Mouse (Mus musculus): Measurements from ENCODE around the gene Dffa.
"Not testable (repeated sequence)": the region's sequence is repeated elsewhere in the genome, so short reads cannot be mapped to it uniquely, and the experiment has no call there.

The Dffa gene

DNA sequence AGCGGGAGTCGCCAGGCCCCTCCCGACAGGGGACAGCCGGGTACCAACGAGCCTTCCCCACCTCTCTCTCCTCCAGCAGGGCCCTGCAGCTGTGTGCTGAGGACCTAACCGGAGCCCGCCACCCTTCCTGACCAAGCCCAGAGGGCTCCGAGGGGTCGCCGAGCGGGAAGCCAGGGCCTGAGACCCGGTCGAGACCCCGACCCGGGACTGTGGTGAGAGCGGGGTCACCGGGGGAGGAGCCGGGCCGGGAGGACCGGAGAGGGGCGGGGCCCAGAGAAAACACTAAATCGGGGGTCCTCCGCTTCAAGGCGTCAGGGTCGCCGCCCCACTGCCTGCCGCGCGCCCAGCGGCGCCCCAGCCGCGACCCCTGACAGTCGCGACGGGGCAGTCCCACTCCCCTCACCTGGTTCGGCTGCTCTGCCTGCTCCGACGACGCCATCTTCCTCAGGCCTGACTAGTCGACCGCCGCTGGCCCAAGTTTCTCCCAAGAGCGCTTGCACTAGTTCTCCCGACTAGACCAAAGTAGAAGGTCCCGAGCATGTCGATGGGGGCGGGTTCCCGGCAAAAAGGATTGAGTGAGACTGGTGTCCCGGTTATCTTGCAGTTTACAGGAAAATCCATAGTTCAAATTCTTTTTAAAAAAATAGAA lies 4.5 kb upstream of the Dffa start, which contains the start of gene Pex14:
Gene Pex14, minus strand, starts transcription at position 508 of the 649 bp plus-strand sequence.
- peak; percentile 91 to 96 for DNase-seq

DNA sequence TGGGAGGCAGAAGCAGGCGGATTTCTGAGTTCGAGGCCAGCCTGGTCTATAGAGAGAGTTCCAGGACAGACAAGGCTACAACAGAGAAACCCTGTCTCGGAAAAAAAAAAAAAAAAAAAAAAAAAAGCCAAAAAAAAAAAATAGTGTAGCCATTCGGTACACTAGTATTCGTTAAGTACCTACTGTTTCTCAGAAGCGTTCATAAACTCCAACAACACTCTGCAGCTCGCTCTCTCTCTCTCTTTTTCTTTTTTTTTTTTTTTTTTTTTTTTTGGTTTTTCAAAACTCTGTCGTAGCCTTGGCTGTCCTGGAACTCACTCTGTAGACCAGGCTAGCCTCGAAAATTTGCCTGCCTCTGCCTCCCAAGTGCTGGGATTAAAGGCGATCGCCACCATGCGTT lies 3.5 kb upstream of the Dffa start:
- not testable (repeated sequence) for DNase-seq

DNA sequence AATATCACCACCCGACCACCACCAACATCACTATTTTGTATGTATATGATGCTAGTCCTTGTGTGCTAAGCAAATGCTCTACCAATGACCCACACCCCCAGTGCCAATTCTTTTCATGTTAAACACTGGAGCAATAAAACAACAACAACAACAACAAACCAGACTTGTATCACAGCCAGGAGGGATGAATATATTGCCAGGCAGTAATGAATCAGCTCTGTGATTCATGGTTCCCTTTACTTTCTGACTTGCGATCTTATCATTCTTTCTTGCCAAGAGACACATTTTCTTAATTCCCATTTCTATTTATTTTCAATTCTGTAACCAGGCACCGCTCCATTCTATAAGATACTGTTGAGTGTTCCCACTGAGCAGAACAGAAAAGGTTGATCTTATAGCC lies 2.5 kb upstream of the Dffa start:
- DNase-seq, result no peak

DNA sequence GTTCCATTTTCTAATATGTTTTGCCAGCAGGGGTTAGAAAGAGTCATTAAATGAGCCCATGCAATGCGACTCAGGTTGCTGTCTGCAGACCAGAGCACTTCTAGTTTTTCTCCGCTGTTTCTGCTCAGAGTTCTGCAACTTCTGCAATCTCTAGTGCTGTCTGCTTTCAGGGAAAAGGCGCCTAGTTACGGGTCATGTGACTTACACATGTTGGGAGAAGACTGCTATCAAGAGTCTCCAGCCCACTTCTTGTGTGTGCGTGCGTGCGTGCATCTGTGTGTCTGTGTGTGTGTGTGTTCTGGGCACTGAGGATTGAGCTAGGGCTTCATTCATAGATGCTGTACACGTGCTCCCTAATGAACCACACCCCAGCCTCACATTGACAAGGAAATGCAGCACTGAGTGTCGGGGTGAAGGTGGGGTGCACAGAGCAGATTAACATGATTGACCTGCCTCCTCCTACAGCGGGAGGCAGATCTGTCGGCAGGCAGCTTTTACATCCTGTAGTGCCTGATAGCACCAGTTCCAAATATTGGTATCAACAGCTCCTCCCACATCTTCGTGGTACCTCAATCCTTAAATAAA lies 16.1 kb downstream of the Dffa start:
- DNase-seq, result not testable (repeated sequence)

DNA sequence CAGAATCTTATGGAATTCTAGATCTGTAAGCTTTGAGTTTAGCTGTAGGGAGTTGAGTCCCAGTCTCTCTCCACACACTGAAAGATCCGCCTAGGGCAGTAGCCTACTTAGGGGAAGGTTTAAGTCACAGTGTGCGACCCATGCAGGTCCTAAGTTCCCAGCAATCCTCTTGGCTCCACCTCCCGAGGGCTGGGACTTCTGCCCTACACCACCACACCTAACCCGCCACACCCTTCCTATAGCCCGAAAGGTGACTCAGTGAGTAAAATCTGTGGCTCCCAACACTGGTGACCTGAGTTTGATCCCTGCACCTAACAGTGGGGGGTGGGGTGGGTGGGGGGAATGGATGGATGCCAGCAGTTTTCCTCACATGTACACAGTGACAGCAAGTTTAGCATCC lies 19.5 kb downstream of the Dffa start:
- DNase-seq, result no peak

DNA sequence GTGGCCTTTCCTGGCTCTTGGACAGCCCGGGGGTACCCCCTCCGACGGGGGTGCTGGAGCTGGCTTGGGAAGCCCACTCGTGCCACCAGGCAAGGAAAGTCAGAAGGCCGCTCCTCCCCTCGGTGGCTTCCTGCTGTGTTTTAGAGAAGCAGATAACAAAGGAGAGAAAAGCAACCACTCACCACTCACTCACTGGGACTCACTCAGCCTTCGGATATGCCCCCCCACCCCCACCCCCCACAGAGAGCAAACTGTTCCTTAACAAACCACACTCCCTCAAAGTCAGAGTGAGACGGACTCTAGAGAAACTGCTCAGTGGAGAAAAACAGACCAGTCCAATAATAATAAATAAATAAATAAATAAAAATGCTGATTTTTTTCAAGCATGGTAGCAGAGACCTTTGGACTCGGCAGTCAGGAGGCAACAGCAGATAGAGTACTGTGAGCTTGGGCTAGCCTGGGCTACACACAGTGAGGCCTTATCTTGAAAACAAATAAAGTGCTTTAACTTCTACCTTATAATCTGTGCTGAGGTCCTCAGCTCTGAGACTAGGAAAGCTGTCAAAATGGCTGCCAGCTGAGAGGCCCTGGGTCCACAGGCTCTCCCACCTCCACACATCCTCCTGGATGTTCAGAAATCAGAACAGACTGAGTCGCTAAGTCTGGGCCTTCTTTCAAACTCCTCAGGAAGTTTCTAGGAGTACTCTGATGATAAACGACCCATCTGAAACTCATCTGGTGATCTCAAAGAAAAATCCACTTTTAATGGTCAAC lies 21.6 kb downstream of the Dffa start:
- DNase-seq, result no peak

DNA sequence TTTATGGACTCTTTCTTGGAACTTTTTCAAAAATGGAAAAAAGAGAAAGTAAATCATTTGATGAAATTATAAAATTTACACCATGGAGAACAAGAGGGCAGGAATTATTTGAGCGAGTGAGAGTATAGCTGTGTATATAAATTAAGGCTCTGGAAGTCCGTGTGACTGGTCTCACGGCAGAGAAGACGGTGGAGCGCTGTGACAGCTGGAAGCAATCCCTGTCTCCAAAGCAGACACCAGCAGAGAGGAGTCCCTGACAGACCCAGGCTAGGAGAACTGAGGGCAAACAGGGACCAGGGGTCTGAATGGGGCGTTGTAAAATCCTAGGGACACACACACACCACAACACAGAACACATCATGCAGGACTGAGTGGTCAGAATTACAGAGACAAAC lies 22.2 kb downstream of the Dffa start:
- no peak for DNase-seq

DNA sequence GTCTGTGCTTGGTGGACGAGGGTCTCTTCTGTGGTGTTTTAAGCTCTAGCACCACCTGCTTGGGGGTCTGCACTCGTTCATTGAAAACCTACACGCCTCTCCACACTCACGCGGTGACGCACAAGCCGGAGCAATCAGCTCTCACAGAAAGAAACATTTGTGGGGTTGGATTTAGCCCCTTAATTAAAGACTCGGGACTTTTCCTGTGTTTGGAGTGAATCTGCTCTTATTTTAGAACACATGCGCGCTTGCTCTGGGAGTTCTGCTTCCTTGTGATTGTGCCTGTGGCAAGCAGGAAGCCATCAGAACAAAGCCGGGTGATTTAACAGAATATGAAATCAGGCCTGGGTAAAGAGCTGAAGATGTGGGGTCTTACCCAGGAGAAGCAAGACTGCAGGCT lies 22.7 kb downstream of the Dffa start, which contains the start of gene Cort:
Gene Cort, minus strand, starts transcription at position 101 of the 400 bp plus-strand sequence.
- DNase-seq, result no peak

DNA sequence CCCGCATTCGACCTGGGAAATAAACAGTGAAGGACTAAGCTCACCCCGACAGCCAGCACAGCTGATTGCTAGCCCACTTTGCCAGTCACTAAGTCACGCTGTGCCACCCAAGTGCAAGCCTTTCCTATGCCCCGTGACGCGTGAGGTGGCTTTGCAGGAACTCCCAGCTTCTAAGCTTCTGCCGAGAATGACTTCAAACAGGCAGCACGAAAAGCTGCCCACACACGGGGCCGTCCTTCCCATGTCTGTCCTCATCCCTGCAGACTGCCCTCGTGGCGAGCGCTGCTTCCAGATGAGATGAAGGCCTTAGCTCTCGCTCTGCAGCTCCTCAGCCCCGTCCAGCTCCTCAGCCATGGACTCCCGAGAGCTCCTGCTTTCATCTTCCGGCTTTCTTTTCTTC lies 24.5 kb downstream of the Dffa start:
- DNase-seq, result no peak

DNA sequence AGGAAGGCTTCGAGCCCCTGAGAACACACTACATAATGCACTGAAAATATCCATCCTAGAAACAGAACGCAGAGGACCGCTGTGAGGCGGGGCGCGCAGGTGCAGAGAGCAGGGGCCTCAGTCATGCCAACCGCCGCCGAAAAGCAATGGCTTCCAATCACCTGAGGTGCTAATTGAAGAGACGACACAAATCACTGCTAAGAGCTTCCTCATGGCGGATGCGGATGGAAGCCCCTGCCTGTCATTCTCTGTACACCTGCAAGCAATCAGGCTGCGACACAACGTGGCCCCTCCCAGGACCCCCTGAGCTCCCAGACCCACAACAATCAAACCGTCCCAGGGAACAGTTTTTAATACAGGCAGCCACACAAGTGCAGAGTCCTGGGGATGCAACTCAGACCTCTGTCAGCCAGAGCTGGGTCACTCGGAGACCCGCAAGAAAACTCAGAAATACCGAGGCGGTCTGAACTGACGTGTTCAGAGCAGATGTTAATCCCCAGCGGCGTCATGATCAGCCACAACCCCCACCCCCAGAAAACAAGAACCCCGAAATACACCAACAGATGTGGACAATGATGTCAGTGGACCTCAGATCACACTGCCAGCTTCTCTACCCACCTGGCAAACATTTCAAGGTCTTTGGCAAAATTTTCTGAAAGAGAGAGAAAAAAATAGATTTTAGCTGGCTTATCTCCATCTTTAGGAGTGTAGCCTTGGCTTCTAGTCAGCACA lies 27.2 kb downstream of the Dffa start:
- no peak for DNase-seq

DNA sequence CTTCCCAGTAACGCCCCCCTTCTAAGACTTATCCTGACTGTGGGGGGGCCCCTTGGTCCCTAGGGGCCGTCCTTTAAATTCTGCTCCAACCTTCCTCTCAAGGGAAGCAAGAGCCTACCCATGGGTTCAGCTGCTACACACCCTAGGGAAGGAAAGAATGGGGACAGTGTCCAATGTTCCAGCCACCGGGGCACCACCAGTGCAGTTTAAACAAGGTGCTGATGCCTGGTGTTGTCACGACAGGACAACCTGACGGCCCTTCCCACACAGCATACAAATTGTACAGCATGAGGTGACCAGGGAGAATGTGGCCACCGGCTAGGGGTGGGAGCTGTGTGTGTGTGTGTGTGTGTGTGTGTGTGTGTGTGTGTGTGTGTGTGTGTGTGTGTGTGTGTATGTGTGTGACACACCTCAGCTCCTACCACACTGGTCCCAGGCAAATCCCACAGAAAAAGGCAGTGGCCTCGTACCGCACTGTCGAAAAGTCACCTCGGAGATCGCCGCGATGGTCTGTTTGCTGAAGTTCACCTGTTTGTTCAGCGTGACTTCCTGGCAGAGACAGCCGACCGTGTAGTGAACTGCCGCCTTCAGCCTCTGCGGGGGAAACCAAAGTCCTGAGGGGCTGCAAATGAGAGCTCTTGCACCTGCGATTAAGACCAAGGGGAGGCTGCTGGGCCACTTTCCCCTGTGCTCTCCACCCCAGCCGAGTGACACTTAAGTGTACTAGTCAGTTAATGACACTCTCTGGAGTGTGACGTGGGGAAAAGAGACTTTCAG lies 28.0 kb downstream of the Dffa start:
- no peak for DNase-seq

DNA sequence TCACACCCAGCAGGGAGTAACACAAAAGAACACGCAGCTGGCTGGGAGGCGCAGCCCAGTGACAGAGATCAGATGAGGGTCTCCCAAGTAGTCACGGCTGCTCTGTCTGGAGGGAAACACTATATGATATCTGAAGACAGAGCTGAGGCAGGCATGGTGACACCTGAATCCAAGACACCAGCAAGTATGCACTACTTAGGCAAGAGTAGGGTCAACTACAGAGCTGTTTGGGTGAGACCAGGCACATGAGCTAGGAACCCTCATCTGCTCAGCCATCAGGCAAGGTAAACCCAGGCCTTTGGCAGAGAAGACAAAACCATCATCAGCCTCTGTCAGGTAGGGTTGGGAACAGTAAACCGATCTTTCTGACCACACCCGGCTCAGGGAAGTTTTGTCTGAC lies 29.4 kb downstream of the Dffa start:
- DNase-seq, result no peak

DNA sequence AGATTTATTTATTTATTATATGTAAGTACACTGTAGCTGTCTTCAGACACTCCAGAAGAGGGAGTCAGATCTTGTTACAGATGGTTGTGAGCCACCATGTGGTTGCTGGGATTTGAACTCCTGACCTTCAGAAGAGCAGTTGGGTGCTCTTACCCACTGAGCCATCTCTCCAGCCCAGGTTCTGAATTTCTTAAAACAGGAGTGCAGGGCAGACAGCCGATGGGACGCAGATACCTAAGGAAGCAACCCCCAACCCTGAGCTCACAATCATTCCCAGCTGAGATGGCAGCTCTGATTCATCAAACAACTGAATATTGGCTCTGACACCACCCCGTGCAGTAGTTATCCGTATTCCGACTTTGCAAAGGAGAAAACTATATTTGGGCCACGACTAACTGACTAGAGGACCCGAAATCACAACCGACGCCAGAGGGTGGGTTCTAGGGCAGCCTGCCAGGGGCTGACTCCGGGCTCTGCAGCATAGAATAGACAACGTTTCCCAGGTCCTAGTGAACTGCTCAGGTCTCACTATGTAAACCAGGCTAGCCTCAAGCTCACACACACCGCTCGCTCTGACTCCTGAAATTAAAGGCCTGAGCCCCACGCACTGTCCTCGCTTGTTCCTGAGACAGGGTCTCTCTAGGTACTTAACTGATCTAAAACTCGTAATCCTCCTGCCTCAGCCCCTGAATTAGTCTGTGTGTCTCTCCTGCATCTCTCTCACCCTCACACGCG lies 32.3 kb downstream of the Dffa start:
- DNase-seq, result peak in 1 of 2 experiments; percentile 22

DNA sequence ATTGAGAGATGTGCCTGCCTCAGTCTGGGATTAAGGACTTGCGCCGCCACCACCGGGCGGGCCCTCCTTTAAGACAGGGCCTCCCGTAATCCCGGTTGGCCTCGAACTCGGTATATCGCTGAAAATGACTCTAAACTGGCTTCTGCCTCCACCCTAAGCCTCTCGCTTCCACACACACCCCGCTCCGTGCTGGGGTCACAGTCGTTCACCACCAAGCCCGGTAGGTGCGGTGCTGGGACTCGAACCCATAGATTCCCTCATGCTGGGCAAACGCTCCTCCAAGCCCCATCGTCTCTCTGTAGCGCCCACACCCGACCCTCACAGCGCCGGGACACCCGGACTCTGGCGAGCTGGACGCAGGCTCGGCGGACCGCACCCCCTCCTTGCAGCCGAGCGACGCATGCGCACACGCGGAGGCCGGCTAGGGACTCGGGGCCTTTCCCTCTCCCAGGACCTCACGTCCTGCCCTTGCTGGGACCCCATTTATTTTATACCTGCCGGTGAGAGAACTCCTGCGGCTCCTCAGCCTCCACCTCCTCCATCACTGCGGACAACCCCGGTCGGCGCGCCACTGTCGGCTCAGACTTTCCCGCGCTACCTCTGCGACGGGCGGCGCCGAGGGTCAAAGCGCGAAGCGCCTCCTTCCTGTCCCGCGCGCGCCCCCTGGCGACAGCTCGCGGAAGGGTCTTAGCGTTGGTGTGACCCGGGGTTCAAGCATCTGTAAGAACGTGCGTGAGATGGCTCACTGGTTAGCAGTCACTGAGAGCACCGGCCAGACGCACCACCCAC lies 33.2 kb downstream of the Dffa start, which contains the start of gene Cenps:
Gene Cenps, minus strand, starts transcription at position 648 of the 789 bp plus-strand sequence.
- DNase-seq, result peak; percentile 87 to 95

DNA sequence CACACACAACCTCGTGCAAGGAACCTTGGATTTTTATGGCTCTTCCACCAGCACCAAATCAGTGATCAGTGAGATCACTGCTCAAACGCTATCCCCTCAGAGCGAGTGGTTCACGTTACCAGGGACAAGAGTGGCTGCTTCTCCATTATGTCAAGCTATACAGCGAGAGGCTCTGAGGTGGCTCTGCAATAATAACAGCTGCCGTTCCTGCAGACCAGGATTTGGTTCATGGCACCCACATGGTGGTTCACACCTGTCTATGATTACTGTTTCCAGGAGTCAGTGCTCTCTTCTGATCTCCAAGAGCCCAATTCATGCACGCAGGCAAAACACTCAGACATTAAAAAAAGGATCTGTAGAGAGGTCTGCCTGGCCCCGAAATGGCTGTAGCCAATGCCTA lies 34.6 kb downstream of the Dffa start:
- DNase-seq, result no peak

DNA sequence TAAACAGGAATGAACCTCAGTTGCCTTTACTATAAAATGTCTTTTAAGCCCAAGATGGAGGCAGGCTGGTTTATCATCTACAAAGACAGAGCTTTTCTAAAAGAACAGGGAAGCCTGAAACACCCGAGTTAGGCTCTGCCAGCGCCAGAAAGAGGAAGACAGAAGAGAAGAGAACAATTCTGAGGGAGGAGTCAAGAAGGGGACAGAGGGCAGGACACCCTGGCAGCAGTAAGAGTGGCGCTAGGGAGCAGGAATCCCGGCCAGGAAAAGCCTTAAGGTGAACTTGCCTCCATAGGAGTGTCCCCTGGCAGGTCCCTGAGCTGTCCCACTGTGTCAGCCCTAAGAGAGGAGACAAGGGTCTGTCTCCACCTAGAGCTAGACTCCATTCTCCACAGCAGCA lies 39.6 kb downstream of the Dffa start:
- DNase-seq, result no peak

DNA sequence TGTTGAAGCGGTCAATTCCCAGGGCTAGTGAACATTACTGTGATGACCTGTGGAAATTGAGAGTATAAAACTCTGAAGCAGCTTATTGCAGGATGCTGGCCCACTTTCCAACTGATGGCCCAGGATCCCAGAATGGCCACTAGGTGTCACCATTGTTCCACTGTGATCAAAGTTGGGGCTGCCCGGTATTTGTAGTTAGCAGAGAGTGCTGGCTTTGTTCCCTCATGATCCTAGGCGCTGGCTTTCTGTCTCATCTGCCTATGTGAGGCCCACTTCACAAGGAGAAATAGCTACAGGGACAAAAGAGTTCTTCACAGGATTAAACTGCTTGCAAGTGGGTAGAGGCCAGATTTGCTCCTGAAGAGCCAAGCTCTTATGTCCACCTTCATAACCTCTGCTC lies 40.5 kb downstream of the Dffa start:
- DNase-seq, result peak; percentile 75 to 84

DNA sequence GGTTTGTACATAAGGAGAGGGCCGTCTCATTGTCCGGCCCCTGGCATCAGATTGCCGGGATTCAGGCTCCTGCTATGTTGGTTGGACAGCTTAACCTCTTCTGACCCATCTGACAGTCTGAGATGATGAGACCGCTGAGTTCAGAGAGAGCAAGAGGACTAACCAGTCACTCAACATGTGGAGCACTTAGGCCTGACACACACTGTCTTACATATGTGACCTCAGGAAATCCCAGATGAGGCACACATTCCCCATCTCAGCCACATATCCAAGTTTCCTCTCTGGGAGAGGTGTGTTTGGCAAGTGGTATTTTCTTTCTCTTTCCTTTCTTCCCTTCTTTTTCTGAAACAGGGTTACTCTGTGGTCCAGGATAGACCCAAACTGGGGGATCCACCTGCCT lies 41.2 kb downstream of the Dffa start:
- no peak for DNase-seq

DNA sequence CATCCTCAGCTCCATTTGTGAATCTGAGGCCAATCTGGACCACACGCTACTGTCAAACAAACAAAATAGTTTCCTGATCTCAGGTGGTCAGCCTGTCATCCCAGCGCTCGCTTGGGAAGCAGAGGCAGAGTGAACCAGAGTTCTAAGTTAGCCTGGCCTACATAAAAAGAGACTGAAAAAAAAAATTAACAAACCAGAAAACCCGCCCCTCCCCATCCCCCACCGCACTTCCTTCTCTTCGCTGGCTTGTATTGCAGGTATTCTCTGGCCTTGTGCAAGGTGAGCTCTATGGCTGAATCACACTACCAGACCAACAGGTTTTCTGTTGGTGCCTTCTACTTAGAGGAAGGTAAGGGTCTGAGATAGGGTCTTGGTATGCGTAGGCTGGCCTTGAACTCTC lies 43.6 kb downstream of the Dffa start:
- DNase-seq, result no peak

DNA sequence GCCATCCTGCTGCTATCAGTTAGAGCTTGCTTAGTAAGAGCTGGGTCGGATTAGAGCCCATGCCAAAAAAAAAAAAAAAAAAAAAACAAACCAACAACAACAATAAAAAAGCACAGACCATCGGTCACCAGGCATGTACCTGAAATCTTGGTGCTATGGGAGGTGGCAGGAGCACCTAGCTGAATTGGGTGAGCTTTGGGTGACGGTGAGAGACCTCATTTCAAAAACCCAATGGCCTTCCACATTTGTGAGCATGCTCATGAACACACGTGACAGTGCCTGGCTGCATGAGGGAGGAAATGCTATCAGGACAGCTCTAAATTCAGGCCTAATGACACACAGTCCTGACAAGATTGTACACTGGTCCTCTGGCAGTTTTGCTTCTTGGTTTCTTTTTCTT lies 44.1 kb downstream of the Dffa start:
- DNase-seq, result no peak

DNA sequence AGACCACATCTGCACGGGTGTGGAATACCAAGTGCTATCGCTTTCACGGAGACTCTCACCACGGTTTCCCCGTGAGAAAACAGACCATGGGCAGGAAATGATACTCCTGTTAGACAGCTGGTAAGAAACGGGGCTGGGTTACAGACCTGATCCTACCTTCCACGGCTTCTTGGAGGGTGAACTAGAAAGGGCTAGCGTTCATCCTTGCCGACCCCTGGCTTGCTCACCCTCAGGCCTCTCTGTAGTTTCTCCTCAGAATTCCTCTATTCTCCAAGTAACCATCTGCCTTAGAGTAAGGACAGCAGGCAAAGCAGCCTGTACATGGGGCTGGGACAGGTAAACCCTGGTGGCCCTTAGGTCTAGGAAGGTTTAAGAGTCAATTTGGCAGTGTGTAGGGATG lies 45.2 kb downstream of the Dffa start:
- no peak for DNase-seq
